Mouse (Mus musculus) ES-E14 (cell line): ENCODE results near the gene Minos1. TPM values are rescaled to one million over a fixed set of nuclear protein-coding genes. Genes with fewer than 3 reads are reported as not detected.
A peak's percentile ranks its signal among the peaks of the same experiment; 100 is the strongest.

Source experiments
- DNase-seq: peaks from one replicate; pipeline ENCODE4 v3.0.0-alpha.2; 2013; ENCODE audit warnings: low read depth, low spot score
- H3K27ac ChIP-seq: 2 replicates; pipeline ENCODE4 v1.5.1; 2012; ENCODE audit warnings: low read depth, mild to moderate bottlenecking, low read length, moderate library complexity, mixed read lengths; ENCODE audit not compliant: poor library complexity, insufficient read depth, severe bottlenecking
- H3K36me3 ChIP-seq: 2 replicates; pipeline ENCODE4 v1.6.1; 2012; ENCODE audit warnings: mild to moderate bottlenecking, low read length, moderate library complexity, mixed read lengths; ENCODE audit not compliant: control insufficient read depth, poor library complexity, insufficient read depth, severe bottlenecking
- H3K4me1 ChIP-seq, 2 experiments: fragments of 150-350 bp in 1 of 2; sonication (generic) in 1 of 2; 2 replicates each; pipeline ENCODE4 v1.6.1; 2012; ENCODE audit warnings: low read length in 2 of 2, mild to moderate bottlenecking in 1 of 2, mixed read lengths in 1 of 2; ENCODE audit not compliant: control insufficient read depth in 2 of 2, insufficient read depth in 2 of 2, poor library complexity in 1 of 2
- H3K4me3 ChIP-seq, 2 experiments: fragments of 150-350 bp in 1 of 2; sonication (generic) in 1 of 2; 2 replicates each; pipeline ENCODE4 v1.5.1; 2012; ENCODE audit warnings: low read length in 2 of 2, low read depth in 1 of 2, mild to moderate bottlenecking in 1 of 2, mixed read lengths in 1 of 2; ENCODE audit not compliant: insufficient read depth in 1 of 2, poor library complexity in 1 of 2, severe bottlenecking in 1 of 2
- H3K9ac ChIP-seq: 2 replicates; pipeline ENCODE4 v1.6.1; 2012; ENCODE audit warnings: low read depth, mild to moderate bottlenecking, low read length, mixed read lengths; ENCODE audit not compliant: poor library complexity, insufficient read depth, severe bottlenecking
- H3K9me3 ChIP-seq: fragments of 150-350 bp; sonication (generic); 2 replicates; pipeline ENCODE4 v1.6.1; 2012; ENCODE audit warnings: low read depth, mild to moderate bottlenecking, low read length; ENCODE audit not compliant: control insufficient read depth, insufficient read depth
- CHD2 ChIP-seq: IDR thresholded peaks from 2 replicates; pipeline ENCODE4 v1.6.1; 2014; ENCODE audit warnings: mild to moderate bottlenecking, low read depth, low read length, inconsistent platforms
- HCFC1 ChIP-seq: IDR thresholded peaks from 2 replicates; pipeline ENCODE4 v1.6.1; 2012; ENCODE audit warnings: low read length, inconsistent platforms, borderline replicate concordance; ENCODE audit not compliant: insufficient read depth
- MAFK ChIP-seq: IDR thresholded peaks from 2 replicates; pipeline ENCODE4 v1.6.1; 2014; ENCODE audit warnings: mild to moderate bottlenecking, low read depth, low read length, inconsistent platforms; ENCODE audit not compliant: insufficient read depth
- ZC3H11A ChIP-seq: IDR thresholded peaks from 2 replicates; pipeline ENCODE4 v1.6.1; 2012; ENCODE audit warnings: low read depth, mild to moderate bottlenecking, inconsistent platforms, low read length, borderline replicate concordance
- ZNF384 ChIP-seq: IDR thresholded peaks from 2 replicates; pipeline ENCODE4 v1.6.1; 2012; ENCODE audit warnings: low read depth, low read length, inconsistent platforms
- in situ Hi-C, 2 experiments: fragments of 600-800 bp; cut with MboI; formaldehyde crosslinking; loops; one replicate each; pipeline ENCODE4 v1.15.1; 2025; ENCODE audit warnings: low sequenced_read_pairs in 2 of 2, inconsistent platforms in 1 of 2; ENCODE audit not compliant: unreplicated experiment in 2 of 2
- total RNA-seq: library from RNA; depleted of rRNA; stranded (reverse); fragments of 300-350 nt; gene quantifications from 2 replicates; pipeline ENCODE4 v1.2.3, GENCODE M21; 2012

Minos1 gene
- total RNA-seq, 1 experiment = 147 TPM

DNA sequence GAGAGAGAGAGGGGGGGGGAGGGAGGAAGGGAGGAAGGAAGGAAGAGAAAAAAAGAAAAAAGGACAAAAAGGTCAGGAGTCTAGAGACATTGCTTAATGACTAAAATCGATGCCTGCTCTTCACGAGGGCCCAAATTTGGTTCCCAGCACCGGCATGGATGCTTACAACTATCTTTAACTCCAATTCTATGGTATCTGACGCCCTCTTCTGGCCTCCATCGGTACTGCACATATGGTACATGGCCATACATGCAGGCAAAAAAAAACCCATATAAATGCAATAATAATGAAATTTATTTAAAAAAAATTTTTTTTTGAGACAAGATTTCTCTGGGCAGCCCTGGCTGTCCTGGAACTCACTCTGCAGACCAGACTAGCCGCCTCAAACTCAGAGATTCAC is 20.5 kb upstream of the Minos1 start:
- no peak overlapping the region for H3K4me3 ChIP-seq
- no peaks in the 10 kb centered on the region for H3K4me1 ChIP-seq
- TF ChIP-seq MAFK (no peak), HCFC1 (no peak), CHD2 (no peak), ZNF384 (no peak)
- no peak overlapping the region for H3K27ac ChIP-seq
- H3K9ac ChIP-seq = no peak overlapping the region
- DNase-seq = no peak
- H3K36me3 ChIP-seq = no peaks in the 10 kb centered on the region
- in situ Hi-C loops = no loop called here
- no peaks in the 10 kb centered on the region for H3K9me3 ChIP-seq

DNA sequence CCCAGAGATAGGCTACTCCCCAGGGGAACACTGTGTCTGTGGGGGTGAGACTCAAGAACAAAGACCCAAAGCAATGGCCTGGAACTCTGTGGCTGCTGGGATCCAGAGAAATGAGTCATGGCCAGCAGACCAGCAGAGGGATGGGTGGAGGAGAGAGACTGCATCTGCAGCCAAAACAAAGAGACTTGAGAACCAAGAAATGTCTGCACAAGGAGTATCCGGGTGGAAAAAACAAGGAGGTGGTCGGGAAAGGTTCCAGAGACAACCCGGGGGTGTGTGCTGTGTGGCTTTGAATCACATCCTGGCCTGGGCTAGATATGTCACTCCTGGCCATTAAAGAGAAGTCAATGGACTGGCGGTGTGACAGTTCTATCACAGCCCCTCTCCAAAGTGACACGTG is 15.8 kb upstream of the Minos1 start:
- H3K4me3 ChIP-seq = no peak overlapping the region
- H3K27ac ChIP-seq = no peak overlapping the region
- H3K4me1 ChIP-seq = peaks cover 2 to 6% of the 10 kb centered on the region in 2 experiments; a peak in 2 of 4 replicates
- in situ Hi-C loops = no loop called here
- no peaks in the 10 kb centered on the region for H3K36me3 ChIP-seq
- H3K9ac ChIP-seq = no peak overlapping the region
- H3K9me3 ChIP-seq = no peaks in the 10 kb centered on the region
- no peak for TF ChIP-seq ZNF384
- TF ChIP-seq ZC3H11A = no peak
- TF ChIP-seq CHD2 = no peak
- no peak for TF ChIP-seq HCFC1
- TF ChIP-seq MAFK = no peak
- no peak for DNase-seq

DNA sequence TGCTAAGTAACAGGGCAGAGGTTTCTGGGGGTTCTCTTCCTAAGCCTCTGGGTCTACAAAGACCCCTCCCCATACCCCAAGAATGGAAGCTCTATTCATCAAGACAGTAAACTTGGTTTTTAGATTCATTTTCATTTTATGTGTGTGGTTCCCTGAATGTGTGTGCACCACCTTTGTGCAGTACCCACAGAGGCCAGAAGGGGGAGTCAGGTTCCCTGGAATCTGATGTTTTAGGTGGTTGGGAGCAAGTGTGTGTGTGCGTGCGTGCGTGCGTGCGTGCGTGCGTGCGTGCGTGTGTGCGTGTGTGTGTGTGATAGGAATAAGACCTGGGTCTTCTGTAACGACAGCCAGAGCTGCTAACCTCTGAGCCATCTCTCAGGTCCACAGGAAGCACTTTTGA is 14.2 kb upstream of the Minos1 start:
- H3K9me3 ChIP-seq = no peaks in the 10 kb centered on the region
- H3K9ac ChIP-seq = no peak overlapping the region; the same call in 1 of the 2 replicates
- no peak overlapping the region for H3K4me3 ChIP-seq
- in situ Hi-C loops = no loop called here
- H3K36me3 ChIP-seq = no peaks in the 10 kb centered on the region
- no peak overlapping the region for H3K27ac ChIP-seq
- peaks cover 2 to 6% of the 10 kb centered on the region in 2 experiments; a peak in 2 of 4 replicates for H3K4me1 ChIP-seq
- TF ChIP-seq ZNF384 = no peak
- no peak for TF ChIP-seq CHD2
- TF ChIP-seq HCFC1 = no peak
- TF ChIP-seq ZC3H11A = peak; percentile 25; the same call in 1 of the 2 replicates
- DNase-seq = peak; percentile 81

DNA sequence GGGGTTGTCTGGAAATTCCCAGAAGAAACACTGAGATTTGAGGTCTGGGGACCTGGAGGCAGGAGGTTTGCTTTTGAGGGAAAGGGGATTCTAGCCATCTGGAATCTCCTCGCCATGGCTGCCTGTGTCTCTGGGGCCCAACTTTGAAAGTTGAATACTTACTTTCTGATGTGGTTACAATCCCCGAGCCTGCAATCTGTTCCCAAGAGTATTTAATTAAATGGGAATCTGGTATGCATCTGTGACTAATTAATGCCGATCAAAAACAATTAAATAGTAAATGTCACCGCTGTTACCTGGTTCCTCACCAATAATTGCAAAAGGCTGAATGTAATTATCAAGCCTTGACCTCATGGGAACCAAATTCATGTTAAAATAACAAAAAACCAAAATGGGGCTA is 13.7 kb upstream of the Minos1 start:
- Histone ChIP-seq H3K9me3 (no peaks in the 10 kb centered on the region), H3K27ac (no peak overlapping the region), H3K9ac (no peak overlapping the region), H3K36me3 (no peaks in the 10 kb centered on the region), H3K4me1 (peaks cover 2 to 6% of the 10 kb centered on the region in 2 experiments; a peak in 2 of 4 replicates), H3K4me3 (no peak overlapping the region)
- in situ Hi-C loops = no loop called here
- no peak for DNase-seq
- TF ChIP-seq HCFC1 (no peak), ZC3H11A (no peak), ZNF384 (no peak), CHD2 (no peak), MAFK (no peak)

DNA sequence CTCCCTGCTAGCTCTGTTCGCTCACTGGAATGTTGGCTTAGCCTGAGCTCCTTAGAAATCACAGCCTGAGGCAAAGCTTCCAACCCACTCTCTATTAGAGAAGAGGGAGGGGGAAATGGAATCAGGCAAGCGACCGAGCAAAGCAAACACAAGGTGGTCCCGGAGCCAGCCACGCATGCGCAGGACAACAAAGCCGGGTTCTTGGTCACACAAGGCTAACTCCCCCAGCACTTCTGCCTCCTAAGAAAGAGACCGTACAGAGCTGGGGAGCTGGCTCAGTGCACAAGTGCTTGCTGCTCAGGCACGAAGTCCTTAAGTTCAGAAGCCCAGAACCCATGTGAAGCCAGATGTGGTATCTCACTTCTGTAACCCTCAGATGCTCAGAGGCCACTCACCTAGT is 12.1 kb upstream of the Minos1 start:
- H3K4me3 ChIP-seq = peak overlapping the region; percentile 30 to 57; a peak in 3 of 4 replicates
- no peaks in the 10 kb centered on the region for H3K9me3 ChIP-seq
- H3K36me3 ChIP-seq = no peaks in the 10 kb centered on the region
- TF ChIP-seq HCFC1 (no peak), CHD2 (no peak), ZNF384 (no peak), ZC3H11A (no peak), MAFK (no peak)
- peak overlapping the region; percentile 61; the same call in 1 of the 2 replicates for H3K9ac ChIP-seq
- in situ Hi-C loops = no loop called here
- H3K4me1 ChIP-seq = peaks cover 2 to 6% of the 10 kb centered on the region in 2 experiments; a peak in 2 of 4 replicates
- H3K27ac ChIP-seq = no peak overlapping the region
- peak; percentile 43 for DNase-seq
